Mouse (Mus musculus) CH12.LX (cell line): ENCODE measurements around the gene Irf3. TPM values are rescaled to one million over a fixed set of nuclear protein-coding genes. Genes with fewer than 3 reads are reported as not detected.

Source experiments
- DNase-seq: peaks from one replicate; pipeline ENCODE4 v3.0.0-alpha.2; 2013; ENCODE audit errors: extremely low read depth
- H3K27ac ChIP-seq: 2 replicates; pipeline ENCODE4 v1.5.1; 2012; ENCODE audit warnings: low read depth, mild to moderate bottlenecking, control low read depth, moderate library complexity; ENCODE audit not compliant: insufficient read depth
- H3K27me3 ChIP-seq: replicated peaks from 2 replicates; pipeline ENCODE3; 2012; ENCODE audit warnings: inconsistent platforms
- H3K36me3 ChIP-seq, 2 experiments: replicated peaks in 1 of 2; 2 replicates each; pipeline versions ENCODE3 to v1.6.1; 2012; ENCODE audit warnings: inconsistent platforms in 1 of 2, low read length in 1 of 2, mild to moderate bottlenecking in 1 of 2, mixed read lengths in 1 of 2, moderate library complexity in 1 of 2; ENCODE audit not compliant: control insufficient read depth in 1 of 2, insufficient read depth in 1 of 2
- H3K4me1 ChIP-seq, 2 experiments: 2 replicates each; pipeline ENCODE4 v1.6.1; 2012; ENCODE audit warnings: inconsistent platforms in 1 of 2, moderate library complexity in 1 of 2; ENCODE audit not compliant: insufficient read depth in 2 of 2, control insufficient read depth in 1 of 2
- H3K4me2 ChIP-seq: 2 replicates; pipeline ENCODE4 v1.6.1; 2012; ENCODE audit warnings: low read depth, mild to moderate bottlenecking, control low read depth; ENCODE audit not compliant: poor library complexity, insufficient read depth, severe bottlenecking
- H3K4me3 ChIP-seq, 3 experiments: fragments of 150-350 bp in 1 of 3; sonication (generic) in 1 of 3; replicated peaks in 1 of 3; 2 replicates each; pipeline versions ENCODE3 to v1.5.1; 2011 to 2012; ENCODE audit warnings: low read depth in 2 of 3, low read length in 2 of 3, mild to moderate bottlenecking in 2 of 3, moderate library complexity in 2 of 3, control low read depth in 1 of 3, improper control_type of control experiment in 1 of 3, inconsistent platforms in 1 of 3, mixed read lengths in 1 of 3; ENCODE audit not compliant: poor library complexity in 1 of 3
- H3K79me2 ChIP-seq: replicated peaks from 2 replicates; pipeline ENCODE4 v1.6.1; 2012; ENCODE audit warnings: mild to moderate bottlenecking, moderate library complexity; ENCODE audit not compliant: control insufficient read depth, poor library complexity, insufficient read depth, severe bottlenecking; ENCODE audit errors: extremely low read depth
- H3K9ac ChIP-seq: 2 replicates; pipeline ENCODE4 v1.6.1; 2012; ENCODE audit warnings: low read depth, mild to moderate bottlenecking, control low read depth, moderate library complexity; ENCODE audit not compliant: insufficient read depth
- H3K9me3 ChIP-seq: replicated peaks from 2 replicates; pipeline ENCODE3; 2012; ENCODE audit warnings: low read length, inconsistent platforms, mixed read lengths
- BHLHE40 ChIP-seq: IDR thresholded peaks from 2 replicates; pipeline ENCODE4 v1.6.1; 2011; ENCODE audit warnings: mild to moderate bottlenecking, low read depth, low read length, improper control_type of control experiment
- CTCF ChIP-seq, 2 experiments: IDR thresholded peaks in 1 of 2; conservative IDR thresholded peaks in 1 of 2; 2 replicates each; pipeline ENCODE4 v1.5.1; 2011 to 2012; ENCODE audit warnings: low read depth in 2 of 2, low read length in 2 of 2, improper control_type of control experiment in 1 of 2, inconsistent platforms in 1 of 2, mild to moderate bottlenecking in 1 of 2, moderate library complexity in 1 of 2
- ELF1 ChIP-seq: IDR thresholded peaks from 2 replicates; pipeline ENCODE4 v1.6.1; 2014; ENCODE audit warnings: low read depth, mild to moderate bottlenecking, inconsistent platforms, low read length, improper control_type of control experiment
- EP300 ChIP-seq: IDR thresholded peaks from 2 replicates; pipeline ENCODE4 v1.6.1; 2011; ENCODE audit warnings: low read length, improper control_type of control experiment
- ETS1 ChIP-seq: conservative IDR thresholded peaks from 2 replicates; pipeline ENCODE4 v1.6.1; 2012; ENCODE audit warnings: low read depth, mild to moderate bottlenecking, inconsistent platforms, low read length, improper control_type of control experiment, moderate library complexity
- HCFC1 ChIP-seq: IDR thresholded peaks from 2 replicates; pipeline ENCODE4 v1.6.1; 2012; ENCODE audit warnings: low read depth, mild to moderate bottlenecking, inconsistent platforms, low read length, improper control_type of control experiment
- JUN ChIP-seq: IDR thresholded peaks from 2 replicates; pipeline ENCODE4 v1.6.1; 2011; ENCODE audit warnings: low read depth, mild to moderate bottlenecking, low read length, improper control_type of control experiment, moderate library complexity; ENCODE audit not compliant: insufficient read depth
- JUND ChIP-seq: conservative IDR thresholded peaks from 2 replicates; pipeline ENCODE4 v1.6.1; 2011; ENCODE audit warnings: low read depth, low read length, improper control_type of control experiment
- KAT2A ChIP-seq: IDR thresholded peaks from 2 replicates; pipeline ENCODE4 v1.6.1; 2012; ENCODE audit warnings: low read length, improper control_type of control experiment, inconsistent platforms; ENCODE audit not compliant: insufficient replicate concordance
- MEF2A ChIP-seq: IDR thresholded peaks from 2 replicates; pipeline ENCODE4 v1.6.1; 2014; ENCODE audit warnings: low read depth, mild to moderate bottlenecking, inconsistent platforms, low read length, improper control_type of control experiment, borderline replicate concordance
- MYC ChIP-seq: IDR thresholded peaks from 2 replicates; pipeline ENCODE4 v1.6.1; 2011; ENCODE audit warnings: low read depth, mild to moderate bottlenecking, improper control_type of control experiment, low read length
- NELFE ChIP-seq: IDR thresholded peaks from 2 replicates; pipeline ENCODE4 v1.6.1; 2011; ENCODE audit warnings: low read depth, low read length, improper control_type of control experiment
- RAD21 ChIP-seq: IDR thresholded peaks from 2 replicates; pipeline ENCODE4 v1.6.1; 2011; ENCODE audit warnings: low read depth, mild to moderate bottlenecking, low read length, improper control_type of control experiment, moderate library complexity
- SMC3 ChIP-seq: IDR thresholded peaks from 2 replicates; pipeline ENCODE4 v1.6.1; 2011; ENCODE audit warnings: low read depth, low read length, improper control_type of control experiment
- TCF12 ChIP-seq: IDR thresholded peaks from 2 replicates; pipeline ENCODE4 v1.6.1; 2014; ENCODE audit warnings: low read depth, mild to moderate bottlenecking, inconsistent platforms, low read length, improper control_type of control experiment
- UBTF ChIP-seq: IDR thresholded peaks from 2 replicates; pipeline ENCODE4 v1.6.1; 2012; ENCODE audit warnings: low read depth, mild to moderate bottlenecking, inconsistent platforms, low read length, improper control_type of control experiment, moderate library complexity
- ZC3H11A ChIP-seq: IDR thresholded peaks from 2 replicates; pipeline ENCODE4 v1.6.1; 2012; ENCODE audit warnings: low read depth, mild to moderate bottlenecking, inconsistent platforms, low read length, improper control_type of control experiment
- ZNF384 ChIP-seq: IDR thresholded peaks from 2 replicates; pipeline ENCODE4 v1.6.1; 2012; ENCODE audit warnings: low read depth, low read length, improper control_type of control experiment, inconsistent platforms
- dilution Hi-C: fragments of 300-500 bp; cut with MboI; formaldehyde crosslinking; loops from 2 replicates; pipeline ENCODE4 v1.14.3; 2020; ENCODE audit warnings: low sequenced_read_pairs; ENCODE audit not compliant: extremely low pct_unique_long_range_greater_than_20kb, extremely low pct_ligation_motif_present
- in situ Hi-C: fragments of 300-500 bp; cut with MboI; formaldehyde crosslinking; loops from 3 replicates; pipeline ENCODE4 v1.14.3; 2019; ENCODE audit warnings: low sequenced_read_pairs, low pct_ligation_motif_present, low pct_unique_long_range_greater_than_20kb, mixed read lengths
- polyA plus RNA-seq: library from polyadenylated mRNA; unstranded; fragments of >175 nt; gene quantifications from 2 replicates; pipeline ENCODE4 v1.2.1, GENCODE M21; 2012; ENCODE audit warnings: low read depth; ENCODE audit not compliant: insufficient read length
- total RNA-seq, 2 experiments: library from RNA; depleted of rRNA; stranded (reverse); fragments of 300-350 nt in 1 of 2; fragments of >200 nt in 1 of 2; gene quantifications; 2 replicates each; pipeline ENCODE4 v1.2.3; 2012 to 2014

Irf3 gene
- total and polyA plus RNA-seq, 3 experiments = 33.5 to 79.7 (median 56.5) TPM

GRCm38 (mm10) chr7:45037720-45038361 lies 40.4 kb downstream of the Irf3 start:
- no peaks in the 10 kb centered on the region for H3K9me3 ChIP-seq
- dilution Hi-C loops = no loop called here
- H3K79me2 ChIP-seq = no peaks in the 10 kb centered on the region; the same call in none of the 2 replicates
- no peak overlapping the region for H3K27ac ChIP-seq
- no peak overlapping the region for H3K9ac ChIP-seq
- in situ Hi-C loops = no loop called here
- H3K4me3 ChIP-seq = no peak overlapping the region
- H3K4me1 ChIP-seq = no peaks in the 10 kb centered on the region
- no peak overlapping the region for H3K4me2 ChIP-seq
- no peaks in the 10 kb centered on the region for H3K27me3 ChIP-seq
- no peak for TF ChIP-seq KAT2A
- TF ChIP-seq ELF1 = no peak
- TF ChIP-seq MYC = no peak
- TF ChIP-seq RAD21 = peak; percentile 62
- TF ChIP-seq SMC3 = peak; percentile 91
- no peak for TF ChIP-seq ZNF384
- no peak for TF ChIP-seq UBTF
- peak; percentile 84 to 86 for TF ChIP-seq CTCF (conservative IDR thresholded peaks at IDR 0.05 in 1 of 2, IDR thresholded peaks at IDR 0.05 in 1 of 2; ENCODE audit: low read depth in 2 of 2, low read length in 2 of 2)
- no peak for TF ChIP-seq JUND
- no peak for TF ChIP-seq ETS1
- TF ChIP-seq MEF2A = no peak
- no peak for TF ChIP-seq EP300
- no peak for TF ChIP-seq HCFC1
- no peak for TF ChIP-seq TCF12
- H3K36me3 ChIP-seq = peaks cover 72 to 98% of the 10 kb centered on the region in 2 experiments
- DNase-seq = peak; percentile 54

GRCm38 (mm10) chr7:45038411-45038810 lies 41.0 kb downstream of the Irf3 start:
- no peak for DNase-seq
- dilution Hi-C loops = no loop called here
- no peak for TF ChIP-seq JUN
- no peak for TF ChIP-seq ZC3H11A
- TF ChIP-seq BHLHE40 = no peak
- no peak for TF ChIP-seq UBTF
- TF ChIP-seq NELFE = no peak
- Histone ChIP-seq H3K27ac (no peak overlapping the region), H3K4me1 (no peaks in the 10 kb centered on the region), H3K36me3 (peaks cover 73 to 98% of the 10 kb centered on the region in 2 experiments), H3K79me2 (no peaks in the 10 kb centered on the region; the same call in none of the 2 replicates), H3K4me2 (no peak overlapping the region), H3K4me3 (no peak overlapping the region), H3K9me3 (no peaks in the 10 kb centered on the region), H3K9ac (no peak overlapping the region), H3K27me3 (no peaks in the 10 kb centered on the region)
- in situ Hi-C loops = no loop called here
